Mouse (Mus musculus) hindbrain, embryonic 16.5 days (tissue): ENCODE measurements around the gene Emilin3. TPM values are rescaled to one million over a fixed set of nuclear protein-coding genes. Genes with fewer than 3 reads are reported as not detected.
A peak's percentile ranks its signal among the peaks of the same experiment; 100 is the strongest.

Experiments
- ATAC-seq: fragments of 200-750 bp; cut with Nextera tagmentation; 2 replicates; pipeline ENCODE4 v1.8.0; 2017; ENCODE audit warnings: moderate TSS enrichment, moderate library complexity
- H3K27ac ChIP-seq: fragments of 300-500 bp; sonication (generic); 2 replicates; pipeline ENCODE4 v1.5.1; 2014; ENCODE audit warnings: low read depth, mild to moderate bottlenecking, control low read depth, low read length, moderate library complexity
- H3K27me3 ChIP-seq: fragments of 300-500 bp; sonication (generic); replicated peaks from 2 replicates; pipeline ENCODE4 v1.6.1; 2014; ENCODE audit warnings: low read length; ENCODE audit not compliant: control insufficient read depth, insufficient read depth
- H3K36me3 ChIP-seq: fragments of 300-500 bp; sonication (generic); 2 replicates; pipeline ENCODE4 v1.6.1; 2014; ENCODE audit warnings: mild to moderate bottlenecking, low read length, moderate library complexity, mixed read lengths; ENCODE audit not compliant: control insufficient read depth, insufficient read depth
- H3K4me1 ChIP-seq: fragments of 300-500 bp; sonication (generic); 2 replicates; pipeline ENCODE4 v1.6.1; 2014; ENCODE audit warnings: low read depth, low read length; ENCODE audit not compliant: control insufficient read depth, insufficient read depth
- H3K4me2 ChIP-seq: fragments of 300-500 bp; sonication (generic); 2 replicates; pipeline ENCODE4 v1.6.1; 2014; ENCODE audit warnings: mild to moderate bottlenecking, low read length, control low read depth, moderate library complexity
- H3K4me3 ChIP-seq: fragments of 300-500 bp; sonication (generic); 2 replicates; pipeline ENCODE4 v1.5.1; 2014; ENCODE audit warnings: mild to moderate bottlenecking, low read length, control low read depth, moderate library complexity
- H3K9ac ChIP-seq: fragments of 300-500 bp; sonication (generic); 2 replicates; pipeline ENCODE4 v1.6.1; 2014; ENCODE audit warnings: low read depth, mild to moderate bottlenecking, control low read depth, low read length, moderate library complexity
- H3K9me3 ChIP-seq: fragments of 300-500 bp; sonication (generic); 2 replicates; pipeline ENCODE4 v1.6.1; 2014; ENCODE audit warnings: mild to moderate bottlenecking, low read length, moderate library complexity; ENCODE audit not compliant: control insufficient read depth
- WGBS: fragments of 180-500 bp; shearing (Covaris S2); extraction: QIAGEN DNeasy Blood & Tissue Kit; methylation state at CpG from one replicate; pipeline ENCODE4 v1.1.7; 2014; 5-methylcytosine and 5-hydroxymethylcytosine counted together
- polyA plus RNA-seq: library from polyadenylated mRNA; unstranded; fragments of >200 nt; fragmentation: Nextera tagmentation; extraction: Ambion mirVana; gene quantifications from 2 replicates; pipeline ENCODE4 v1.2.1, GENCODE M21; 2015

Emilin3 gene
- polyA plus RNA-seq, 1 experiment from 2014 or later: 0.70 TPM

GRCm38 (mm10) chr2:160908607-160909006 lies 3.5 kb downstream of the Emilin3 start:
- H3K4me2 ChIP-seq: no peak overlapping the region
- peaks cover 28% of the 10 kb centered on the region for H3K27me3 ChIP-seq
- 62% methylated on average over 18 of the region's 18 CpGs for WGBS
- H3K9me3 ChIP-seq: no peaks in the 10 kb centered on the region
- H3K36me3 ChIP-seq: no peaks in the 10 kb centered on the region
- no peak overlapping the region for H3K9ac ChIP-seq
- no peak for ATAC-seq
- H3K4me1 ChIP-seq: peaks cover 12% of the 10 kb centered on the region
- H3K4me3 ChIP-seq: no peak overlapping the region
- H3K27ac ChIP-seq: no peak overlapping the region

- 69% methylated on average over 5 of the region's 5 CpGs for WGBS
- ATAC-seq: no peak
- Histone ChIP-seq H3K9me3 (no peaks in the 10 kb centered on the region), H3K4me1 (no peaks in the 10 kb centered on the region), H3K4me3 (no peak overlapping the region), H3K27me3 (peaks cover 17% of the 10 kb centered on the region), H3K36me3 (no peaks in the 10 kb centered on the region), H3K4me2 (no peak overlapping the region), H3K9ac (no peak overlapping the region), H3K27ac (no peak overlapping the region)
Measured at GRCm38 (mm10) chr2:160906101-160906500, 6.0 kb downstream of the Emilin3 start.

GRCm38 (mm10) chr2:160905301-160905700 lies 6.8 kb downstream of the Emilin3 start:
- Histone ChIP-seq H3K27me3 (peaks cover 12% of the 10 kb centered on the region), H3K9me3 (no peaks in the 10 kb centered on the region), H3K4me1 (no peaks in the 10 kb centered on the region), H3K9ac (no peak overlapping the region), H3K4me3 (no peak overlapping the region), H3K36me3 (no peaks in the 10 kb centered on the region), H3K4me2 (no peak overlapping the region), H3K27ac (no peak overlapping the region)
- WGBS: 94% methylated on average over 12 of the region's 12 CpGs
- ATAC-seq: no peak

GRCm38 (mm10) chr2:160901656-160902412 lies 10.3 kb downstream of the Emilin3 start:
- H3K4me3 ChIP-seq: no peak overlapping the region
- H3K9me3 ChIP-seq: no peaks in the 10 kb centered on the region
- no peak for ATAC-seq
- H3K4me2 ChIP-seq: no peak overlapping the region
- H3K9ac ChIP-seq: no peak overlapping the region
- H3K4me1 ChIP-seq: no peaks in the 10 kb centered on the region
- WGBS: 82% methylated on average over 7 of the region's 7 CpGs
- no peak overlapping the region for H3K27ac ChIP-seq
- H3K27me3 ChIP-seq: no peaks in the 10 kb centered on the region
- H3K36me3 ChIP-seq: no peaks in the 10 kb centered on the region

- no peaks in the 10 kb centered on the region for H3K36me3 ChIP-seq
- no peak for ATAC-seq
- H3K9ac ChIP-seq: no peak overlapping the region
- WGBS: 85% methylated on average over 9 of the region's 9 CpGs
- H3K27me3 ChIP-seq: peaks cover 6% of the 10 kb centered on the region
- H3K4me3 ChIP-seq: no peak overlapping the region
- H3K9me3 ChIP-seq: no peaks in the 10 kb centered on the region
- H3K4me1 ChIP-seq: peaks cover 6% of the 10 kb centered on the region
- H3K27ac ChIP-seq: no peak overlapping the region
- no peak overlapping the region for H3K4me2 ChIP-seq
Measured at GRCm38 (mm10) chr2:160891697-160892096, 20.4 kb downstream of the Emilin3 start.

GRCm38 (mm10) chr2:160891045-160891444 lies 21.1 kb downstream of the Emilin3 start:
- peaks cover 6% of the 10 kb centered on the region for H3K27me3 ChIP-seq
- H3K4me3 ChIP-seq: no peak overlapping the region
- peaks cover 6% of the 10 kb centered on the region for H3K4me1 ChIP-seq
- no peaks in the 10 kb centered on the region for H3K9me3 ChIP-seq
- H3K36me3 ChIP-seq: no peaks in the 10 kb centered on the region
- H3K4me2 ChIP-seq: no peak overlapping the region
- WGBS: 82% methylated on average over 5 of the region's 5 CpGs
- ATAC-seq: no peak
- no peak overlapping the region for H3K9ac ChIP-seq
- no peak overlapping the region for H3K27ac ChIP-seq

- H3K27me3 ChIP-seq: peaks cover 6% of the 10 kb centered on the region
- H3K27ac ChIP-seq: no peak overlapping the region
- H3K4me3 ChIP-seq: peak overlapping the region; percentile 49
- no peaks in the 10 kb centered on the region for H3K36me3 ChIP-seq
- ATAC-seq: peak; percentile 64
- H3K4me1 ChIP-seq: peaks cover 6% of the 10 kb centered on the region
- peak overlapping the region; percentile 93 for H3K4me2 ChIP-seq
- no peaks in the 10 kb centered on the region for H3K9me3 ChIP-seq
- WGBS: under 1% methylated on average over 26 of the region's 26 CpGs
- peak overlapping the region; percentile 42; the same call in 1 of the 2 replicates for H3K9ac ChIP-seq
Measured at GRCm38 (mm10) chr2:160887859-160888258, 24.3 kb downstream of the Emilin3 start.

- H3K4me1 ChIP-seq: peaks cover 6% of the 10 kb centered on the region
- H3K9me3 ChIP-seq: no peaks in the 10 kb centered on the region
- WGBS: 4% methylated on average over 11 of the region's 11 CpGs
- peak overlapping the region; percentile 93 for H3K4me2 ChIP-seq
- peak; percentile 93 for ATAC-seq
- H3K9ac ChIP-seq: peak overlapping the region; percentile 42; the same call in 1 of the 2 replicates
- peak overlapping the region; percentile 49 for H3K4me3 ChIP-seq
- no peak overlapping the region for H3K27ac ChIP-seq
- peaks cover 6% of the 10 kb centered on the region for H3K27me3 ChIP-seq
- H3K36me3 ChIP-seq: no peaks in the 10 kb centered on the region
Measured at GRCm38 (mm10) chr2:160887284-160887683, 24.8 kb downstream of the Emilin3 start.

GRCm38 (mm10) chr2:160886221-160886620 lies 25.9 kb downstream of the Emilin3 start:
- Histone ChIP-seq H3K4me1 (peaks cover 6% of the 10 kb centered on the region), H3K27ac (no peak overlapping the region), H3K9me3 (no peaks in the 10 kb centered on the region), H3K27me3 (peaks cover 6% of the 10 kb centered on the region), H3K4me2 (no peak overlapping the region), H3K9ac (no peak overlapping the region), H3K4me3 (no peak overlapping the region), H3K36me3 (no peaks in the 10 kb centered on the region)
- WGBS: 81% methylated on average over 3 of the region's 3 CpGs
- ATAC-seq: no peak
